Mouse (Mus musculus) liver, postnatal 0 days (tissue): ENCODE measurements around the gene Ttc25.

ENCODE experiments used
- CTCF ChIP-seq: sonication (generic); IDR thresholded peaks from 2 replicates; pipeline ENCODE4 v1.5.1; 2016; ENCODE audit warnings: antibody characterized with exemption, low read depth
- EP300 ChIP-seq: IDR thresholded peaks from 2 replicates; pipeline ENCODE4 v1.6.1; 2016; ENCODE audit warnings: antibody characterized with exemption, low read depth, mild to moderate bottlenecking

DNA sequence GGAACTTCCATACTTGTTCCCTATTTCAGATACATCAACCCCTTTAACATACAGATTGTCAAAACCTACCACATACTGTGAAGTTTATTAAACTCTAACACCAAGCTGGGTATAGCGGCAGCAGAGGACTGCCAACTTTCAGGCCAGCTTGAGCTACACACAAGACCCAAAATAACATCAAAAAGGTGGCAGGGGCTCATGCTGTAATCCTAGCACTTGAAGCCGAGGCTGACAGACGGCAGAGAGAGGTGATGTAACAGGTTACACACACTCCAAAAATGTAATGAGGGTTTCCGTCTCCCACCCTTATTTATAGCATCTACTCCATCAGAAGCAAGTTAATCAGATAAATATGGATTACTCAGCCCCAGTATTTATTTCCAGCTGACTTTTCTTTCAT lies 50.1 kb downstream of the Ttc25 start:
- TF ChIP-seq CTCF = no peak
- no peak for TF ChIP-seq EP300
